Mouse (Mus musculus) adrenal gland, postnatal 36 days (tissue): ENCODE data around the gene Cblc. TPM values are rescaled to one million over a fixed set of nuclear protein-coding genes. Genes with fewer than 3 reads are reported as not detected.
"Not testable (repeated sequence)": the region's sequence is repeated elsewhere in the genome, so short reads cannot be mapped to it uniquely, and the experiment has no call there.

Experiments
- DNase-seq, 2 experiments: peaks; one replicate each; pipeline ENCODE4 v3.0.0; 2021; ENCODE audit warnings: mixed read lengths in 1 of 2
- total RNA-seq, 2 experiments: library from RNA; stranded (reverse); gene quantifications; 2 replicates each; pipeline ENCODE4 v1.2.3; 2021

Gene Cblc
- total RNA-seq, 2 experiments from 2014 or later: not detected

DNA sequence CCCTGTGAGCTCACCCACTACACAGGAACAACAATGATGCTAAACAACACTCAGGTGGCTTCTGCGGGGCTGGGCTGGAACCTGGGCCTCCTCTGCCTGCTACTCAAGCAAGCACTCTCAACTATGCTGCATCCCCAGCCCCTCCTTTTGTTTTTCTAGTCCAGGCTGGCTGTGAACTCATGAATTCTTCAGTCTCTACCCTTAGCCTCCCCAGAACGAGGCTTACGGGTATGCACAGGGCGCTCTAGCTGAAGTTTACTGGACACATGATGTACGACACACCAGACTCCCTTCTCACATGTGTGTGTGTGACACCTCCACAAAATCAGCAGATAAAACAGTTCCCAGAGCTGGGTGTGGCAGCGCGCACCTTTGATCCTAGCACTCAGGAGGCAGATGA is 22.3 kb upstream of the Cblc start:
- DNase-seq: no peak

DNA sequence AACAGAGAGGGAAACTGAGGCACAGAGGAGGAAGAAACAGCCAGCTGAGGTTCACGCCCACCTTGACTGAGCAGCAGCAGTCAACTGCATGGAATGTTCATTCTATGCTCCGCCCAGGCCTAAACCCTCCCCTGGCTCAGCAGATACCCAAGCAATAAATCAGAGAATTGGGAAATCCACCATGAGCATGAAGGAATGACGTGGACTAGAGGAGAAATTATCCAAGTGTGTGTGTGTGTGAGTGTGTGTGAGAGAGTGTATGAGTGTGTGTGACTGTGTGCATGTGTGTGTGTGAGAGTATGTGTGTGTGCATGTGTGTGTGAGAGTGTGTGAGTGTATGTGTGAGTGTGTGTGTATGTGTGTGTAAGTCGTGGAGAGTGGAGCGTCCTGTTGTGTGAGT is 21.8 kb upstream of the Cblc start:
- DNase-seq: peak; percentile 64 to 72

DNA sequence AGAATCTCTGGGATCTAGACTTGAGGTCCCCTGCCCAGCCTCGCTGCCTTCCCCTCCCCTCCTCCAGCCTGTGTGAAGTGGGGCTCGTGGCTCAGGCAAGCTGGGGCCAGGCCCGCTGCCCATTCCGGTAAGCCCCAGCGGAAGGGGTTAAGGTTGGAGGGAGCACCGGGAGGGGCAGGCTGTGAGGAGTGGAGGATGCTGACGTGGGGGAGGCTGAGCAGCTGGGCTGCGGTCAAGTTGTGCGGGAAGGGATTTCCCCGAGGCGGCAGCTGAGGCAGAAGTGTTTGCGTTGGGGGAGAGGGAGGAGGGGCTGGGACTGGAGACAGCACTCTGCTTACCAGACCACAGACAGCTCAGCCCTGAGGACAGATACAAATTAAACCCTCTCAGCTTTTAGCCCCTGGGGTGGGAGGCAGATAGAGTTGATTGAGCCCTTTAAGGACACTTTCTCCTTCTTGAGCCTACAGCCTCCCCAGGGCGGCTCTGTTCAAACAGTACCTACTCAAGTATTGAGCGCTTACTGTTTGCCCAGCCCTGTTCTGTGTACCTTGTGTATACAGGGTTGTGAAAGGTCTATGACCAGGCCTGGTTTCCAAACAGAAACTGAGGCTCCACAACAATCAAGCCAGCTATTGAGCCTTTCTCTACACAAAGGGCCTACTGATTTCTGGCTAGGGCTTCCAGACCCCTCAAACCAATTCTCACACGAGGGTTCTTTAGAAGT is 20.9 kb upstream of the Cblc start:
- peak; percentile 28 to 68 for DNase-seq

DNA sequence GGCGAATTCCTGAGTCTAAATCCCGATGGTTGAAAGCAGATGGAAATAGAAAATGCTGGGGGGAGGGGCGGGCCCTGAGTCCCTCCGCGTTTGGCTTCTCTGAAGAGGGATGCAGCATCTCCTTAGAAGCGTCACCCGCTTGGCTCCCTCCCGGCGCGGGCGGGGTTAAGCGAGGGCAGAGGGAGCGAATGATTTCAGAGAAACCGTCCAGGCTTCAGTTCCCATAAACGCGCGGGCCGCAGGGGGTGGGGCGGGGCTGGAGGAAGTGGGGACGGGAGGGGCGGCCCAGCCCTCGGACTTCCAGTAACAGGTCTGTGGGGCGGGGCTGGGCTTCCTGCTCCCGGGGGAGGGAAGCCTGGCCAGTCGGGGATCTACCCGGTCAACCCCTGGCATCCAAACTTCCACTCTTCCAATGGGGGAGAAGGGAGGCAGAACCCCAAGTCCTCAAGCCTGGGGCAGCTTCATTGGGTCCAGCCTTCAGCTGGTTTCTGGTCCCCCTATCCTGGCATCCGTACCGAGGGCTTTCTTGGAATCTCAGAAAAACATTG is 19.7 kb upstream of the Cblc start:
- peak; percentile 90 to 95 for DNase-seq

DNA sequence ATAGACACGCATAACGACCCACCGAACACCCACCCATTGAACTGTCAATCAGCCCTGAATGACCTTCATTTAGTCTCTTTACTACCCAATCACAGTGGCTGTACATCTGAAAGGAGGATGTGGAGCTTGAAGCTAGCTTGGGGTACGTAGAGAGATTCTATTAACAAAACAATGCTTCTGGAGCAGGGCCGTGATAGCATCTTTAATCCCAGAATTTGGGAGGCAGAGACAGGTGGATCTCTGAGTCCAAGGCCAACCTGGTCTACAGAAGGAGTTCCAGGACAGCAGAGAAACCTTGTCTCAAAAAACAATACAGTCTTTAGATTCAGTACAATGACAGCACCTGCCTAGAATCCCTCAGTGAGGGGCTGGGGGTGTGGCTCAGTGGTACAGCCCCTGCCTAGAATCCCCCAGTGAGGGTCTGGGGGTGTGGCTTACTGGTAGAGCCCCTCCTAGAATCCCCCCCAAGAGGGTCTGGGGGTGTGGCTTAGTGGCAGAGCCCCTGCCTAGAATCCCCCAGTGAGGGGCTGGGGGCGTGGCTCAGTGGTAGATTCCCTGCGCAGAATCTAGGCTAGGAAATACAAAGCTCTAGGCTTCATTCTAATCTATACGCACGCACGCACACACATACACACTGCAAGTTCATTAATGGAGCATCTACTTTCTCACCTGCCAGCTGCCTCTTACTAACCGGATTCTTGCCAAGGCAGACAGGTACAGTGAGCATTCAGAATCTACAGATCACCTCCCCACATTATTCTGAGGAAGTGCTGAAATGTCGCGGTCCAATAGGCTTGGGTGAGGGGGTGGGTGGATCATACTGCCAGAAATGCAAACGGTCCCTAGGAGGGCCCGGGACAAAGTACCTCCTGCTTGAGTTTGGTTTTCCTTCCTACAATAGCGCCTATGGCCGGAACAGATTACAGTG is 19.0 kb upstream of the Cblc start:
- no peak for DNase-seq

DNA sequence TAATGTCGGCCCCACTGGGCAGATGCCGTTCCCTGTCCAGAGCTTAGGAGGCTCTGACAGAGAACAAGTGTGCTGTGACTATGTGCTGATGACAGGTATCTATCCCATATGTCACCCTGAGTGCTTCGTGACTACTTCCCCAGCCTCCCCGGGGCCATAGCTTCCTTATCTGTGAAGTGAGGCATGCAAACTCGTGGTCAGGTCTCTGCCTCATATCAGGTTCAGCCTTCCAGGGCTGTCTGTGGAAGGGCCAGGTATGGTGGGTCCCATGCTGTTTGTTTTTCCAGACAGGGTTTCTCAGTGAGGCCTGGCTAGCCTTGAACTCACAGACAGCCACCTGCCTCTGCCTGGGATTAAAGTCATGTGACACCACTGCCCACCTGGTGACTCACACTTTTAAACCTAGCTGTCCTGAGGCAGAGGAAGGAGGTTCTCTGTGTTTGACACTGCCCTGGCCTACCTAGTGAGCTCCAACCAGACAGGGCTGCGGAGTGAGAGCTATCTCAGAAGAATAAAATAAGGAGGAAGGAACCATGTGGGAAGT is 17.0 kb upstream of the Cblc start:
- no peak for DNase-seq

DNA sequence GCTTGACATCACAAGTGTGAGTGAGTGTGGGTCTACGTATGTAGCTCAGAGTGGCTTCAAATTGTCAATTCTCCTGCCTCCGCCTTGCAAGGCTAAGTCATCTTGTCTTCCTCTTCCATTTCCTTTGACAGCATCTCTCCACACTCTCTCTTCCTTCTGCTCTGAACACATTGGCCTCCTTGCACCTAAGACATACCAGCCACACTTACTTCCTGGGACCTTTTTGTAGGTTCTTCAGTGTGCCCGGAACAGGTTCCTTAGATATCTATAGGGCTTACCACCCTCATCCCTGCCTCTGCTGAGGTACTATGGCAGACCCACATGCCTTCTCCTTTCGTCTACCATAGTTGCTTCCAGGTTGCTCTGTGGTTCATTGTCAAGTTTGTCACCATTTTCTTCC is 16.6 kb upstream of the Cblc start:
- no peak for DNase-seq

DNA sequence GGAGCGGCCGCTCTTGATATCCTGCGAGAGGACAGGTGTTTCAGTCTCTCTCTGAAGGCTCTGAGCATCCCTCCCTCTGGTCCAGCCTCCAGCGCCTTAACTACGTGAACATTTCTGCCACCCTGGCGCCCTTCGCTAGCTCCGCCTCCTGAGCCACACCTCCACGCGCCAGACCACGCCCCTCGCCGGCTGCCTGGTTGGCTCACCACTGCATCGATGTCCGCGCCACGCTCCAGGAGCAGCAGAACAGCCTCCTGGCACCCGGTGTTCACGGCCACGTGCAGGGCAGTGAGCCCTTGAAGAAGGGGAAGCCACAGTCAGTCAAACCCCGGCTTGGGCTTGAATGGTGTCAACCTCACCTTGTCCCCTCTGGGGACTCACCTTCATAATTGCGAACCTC is 14.5 kb upstream of the Cblc start:
- peak in 1 of 2 experiments; percentile 57 for DNase-seq

DNA sequence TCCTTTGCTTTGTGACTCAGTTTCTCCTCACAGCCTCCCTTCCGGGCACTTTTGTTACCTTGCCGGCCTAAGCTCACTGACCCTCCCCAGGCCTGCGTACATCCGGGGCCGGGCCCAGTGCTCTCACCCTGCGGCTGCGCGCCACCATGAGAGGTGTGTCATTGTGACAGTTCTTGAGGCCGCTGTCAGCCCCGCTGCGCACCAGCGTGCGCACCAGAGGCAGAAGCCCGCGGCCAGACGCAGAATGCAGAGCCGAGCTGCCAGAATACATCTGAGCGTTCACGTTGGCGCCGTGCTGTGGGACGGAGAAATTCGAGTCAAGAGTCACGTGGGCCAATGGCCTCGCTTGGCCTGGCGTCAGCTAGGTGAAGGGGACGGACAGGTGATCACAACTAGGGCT is 12.8 kb upstream of the Cblc start:
- DNase-seq: peak; percentile 58 to 62

DNA sequence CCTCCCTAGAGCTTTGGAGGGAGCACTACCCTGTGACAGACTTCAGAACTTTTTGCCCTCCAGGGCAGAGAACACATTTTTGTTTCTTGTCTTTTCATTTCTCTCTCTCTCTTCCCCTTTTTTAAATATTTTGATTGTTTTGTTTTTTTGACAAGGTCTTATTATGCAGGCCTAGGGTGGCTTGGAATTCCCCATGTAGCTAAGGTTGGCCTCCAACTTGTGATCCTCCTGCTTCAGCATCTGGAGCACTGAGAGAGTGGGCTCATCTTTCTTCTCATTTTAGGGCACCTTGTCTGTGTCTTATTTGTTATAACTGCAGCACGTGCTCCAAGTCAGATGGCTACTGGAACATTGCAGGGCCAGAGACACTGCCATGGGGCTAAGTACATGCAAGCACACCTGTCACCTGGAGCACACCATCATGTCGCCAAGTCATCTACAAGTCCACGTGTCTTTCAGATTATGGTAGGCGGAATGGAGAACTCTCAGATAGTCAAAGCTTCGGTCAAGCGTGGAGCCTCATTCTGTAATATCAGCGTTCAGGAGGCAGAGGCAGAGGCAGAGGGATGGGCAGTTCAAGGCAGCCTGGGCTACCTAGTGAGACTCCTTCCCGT is 9.9 kb upstream of the Cblc start:
- no peak for DNase-seq

DNA sequence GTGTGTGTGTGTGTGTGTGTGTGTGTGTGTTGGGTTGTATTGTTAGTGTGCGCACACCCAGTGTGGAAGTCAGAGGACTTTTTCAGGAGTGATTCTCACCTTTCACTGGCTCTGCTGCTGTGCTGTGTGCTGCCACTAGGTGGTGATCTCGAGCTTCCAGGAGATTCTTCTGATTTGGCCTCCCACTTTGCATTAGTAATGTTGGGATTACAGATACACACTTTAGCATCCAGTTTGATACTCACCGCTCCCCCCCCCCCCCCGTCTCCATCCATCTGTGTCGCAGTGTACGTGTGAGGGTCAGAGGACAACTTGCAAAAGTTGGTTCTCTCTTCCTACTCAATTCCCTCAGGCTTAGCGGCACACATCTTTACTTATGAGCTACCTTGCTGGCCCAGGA is 6.4 kb upstream of the Cblc start:
- peak; percentile 78 to 83 for DNase-seq

DNA sequence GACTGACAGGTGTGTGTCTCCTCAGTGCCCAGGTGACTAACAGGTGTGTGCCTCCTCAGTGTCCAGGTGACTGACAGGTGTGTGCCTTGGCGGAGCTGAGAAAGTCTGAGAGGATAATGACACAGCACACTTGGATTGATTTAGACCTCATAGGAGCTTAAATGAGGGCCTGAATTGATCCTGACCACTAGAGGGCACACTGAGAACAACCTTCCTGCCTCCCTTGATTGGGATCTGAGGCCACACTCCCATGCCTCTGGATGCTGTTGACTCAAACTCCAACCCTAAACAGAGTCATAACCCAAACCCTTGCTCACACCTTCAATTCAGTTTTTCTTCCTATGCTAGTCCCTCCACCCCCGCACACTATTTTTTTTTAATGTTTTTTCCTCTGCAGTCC is 4.2 kb upstream of the Cblc start:
- peak; percentile 60 to 66 for DNase-seq

DNA sequence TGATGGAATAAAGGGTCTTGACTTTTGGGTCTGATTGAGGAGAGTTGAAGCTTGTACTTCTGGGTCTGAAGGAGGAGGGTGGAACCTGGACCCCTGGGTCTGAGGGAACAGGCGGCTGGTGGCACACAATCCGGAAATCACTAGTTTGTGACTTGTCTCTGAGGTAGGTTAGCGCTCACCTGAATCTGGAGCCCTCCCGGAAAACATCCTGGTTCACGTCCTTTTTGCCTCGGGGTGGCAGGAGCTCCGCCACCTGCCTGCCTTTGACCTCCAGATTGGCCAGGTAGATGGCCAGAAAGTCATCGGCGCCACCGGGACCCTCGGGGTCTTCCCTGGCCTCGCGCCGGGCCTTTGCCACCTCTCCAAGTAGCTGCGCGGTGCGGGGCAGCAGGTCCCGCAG is 355 bp downstream of the Cblc start:
- no peak for DNase-seq

DNA sequence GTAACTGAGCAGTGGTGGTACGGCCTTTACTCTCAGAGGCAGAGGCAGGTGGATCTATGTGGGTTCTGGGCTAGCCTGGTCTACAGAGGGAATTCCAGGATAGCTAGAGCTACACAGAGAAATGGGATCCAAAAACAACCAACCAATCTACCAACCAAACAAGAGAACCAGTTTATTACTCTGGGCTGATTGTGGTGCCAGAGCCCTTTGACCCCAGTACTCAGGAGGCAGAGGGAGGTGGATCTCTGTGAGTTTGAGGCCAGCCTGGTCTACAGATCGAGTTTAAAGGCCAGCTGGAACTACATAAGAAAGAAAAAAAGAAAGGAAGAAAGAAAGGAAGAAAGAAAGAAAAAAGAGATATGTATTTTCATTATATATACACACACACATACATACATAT is 1.4 kb downstream of the Cblc start:
- no peak for DNase-seq

DNA sequence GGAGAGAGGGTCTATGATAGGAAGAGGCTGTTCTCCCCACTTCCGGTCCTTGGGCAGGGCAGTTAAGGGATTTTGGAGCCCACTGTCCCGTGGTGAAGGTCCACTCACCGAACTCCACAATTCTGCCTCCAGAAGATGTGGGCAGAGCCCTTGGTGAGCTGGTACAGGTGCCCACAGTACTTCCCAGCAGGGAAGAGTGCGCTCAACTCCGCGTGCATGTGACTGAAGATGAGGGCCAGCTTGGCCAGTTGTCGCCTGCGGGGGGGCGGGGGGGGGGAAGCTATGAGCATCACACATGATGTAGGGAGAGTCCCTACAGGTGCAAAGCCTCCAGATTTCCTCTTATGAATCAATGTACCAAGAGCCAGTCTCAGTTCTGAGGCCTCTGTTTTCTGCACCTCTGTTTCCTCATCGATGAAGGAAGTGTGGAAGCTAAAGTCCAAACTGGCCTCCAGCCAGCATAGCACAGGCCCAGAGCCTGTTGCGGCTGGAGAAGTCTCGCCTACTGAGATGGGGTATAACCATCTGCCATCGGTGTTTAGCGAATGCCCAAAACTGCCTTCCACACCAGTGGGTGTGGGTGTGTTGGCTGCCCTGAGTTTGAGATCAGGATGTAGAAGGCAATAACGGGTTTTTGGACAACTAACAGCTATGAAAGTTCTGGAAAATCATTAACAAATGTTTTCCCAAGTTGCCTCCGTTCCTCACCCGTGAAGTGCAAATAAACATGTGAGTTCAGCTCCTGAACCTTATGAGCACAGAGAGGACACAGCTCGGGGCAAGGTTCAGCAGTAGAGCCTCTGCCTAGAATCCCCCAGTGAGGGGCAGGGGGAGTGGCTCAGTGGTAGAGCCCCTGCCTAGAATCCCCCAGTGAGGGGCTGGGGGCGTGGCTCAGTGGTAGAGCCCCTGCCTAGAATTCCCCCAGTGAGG is 3.6 kb downstream of the Cblc start:
- DNase-seq: no peak

DNA sequence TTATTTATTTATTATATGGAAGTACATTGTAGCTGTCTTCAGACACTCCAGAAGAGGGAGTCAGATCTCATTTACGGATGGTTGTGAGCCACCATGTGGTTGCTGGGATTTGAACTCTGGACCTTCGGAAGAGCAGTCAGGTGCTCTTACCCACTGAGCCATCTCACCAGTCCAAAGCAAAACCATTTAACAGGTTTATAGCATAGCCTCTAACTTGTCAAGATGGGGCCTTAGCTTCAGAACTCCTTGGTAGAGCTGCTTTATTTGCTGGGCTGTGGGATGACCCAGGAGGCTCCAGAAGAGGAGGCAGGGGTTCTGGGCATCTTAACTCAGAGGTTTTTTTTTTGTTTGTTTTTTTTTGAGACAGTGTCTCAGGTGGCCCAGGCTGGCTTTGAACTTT is 5.1 kb downstream of the Cblc start:
- not testable (repeated sequence) for DNase-seq

DNA sequence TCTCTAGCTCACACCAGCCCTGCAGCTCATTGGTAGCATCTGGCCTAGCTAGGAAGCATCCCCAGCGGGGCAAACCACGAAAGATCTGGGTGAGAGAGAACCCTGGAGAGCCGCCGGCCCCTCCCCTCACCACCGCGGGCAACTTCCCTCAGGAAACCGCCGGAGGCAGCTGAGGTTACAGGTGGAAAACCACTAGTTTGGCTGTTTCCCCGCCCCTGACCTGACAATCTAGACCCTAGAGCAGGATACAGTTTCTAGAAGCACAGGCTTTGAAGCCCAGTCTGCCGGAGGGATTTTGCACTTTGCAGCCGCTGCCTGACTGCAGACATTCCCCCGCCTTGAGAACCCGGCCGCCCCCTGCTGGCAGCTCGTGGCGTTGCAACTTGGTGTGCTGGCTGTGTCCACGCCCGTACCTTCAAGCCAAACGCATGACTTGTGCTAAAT is 6.7 kb downstream of the Cblc start:
- DNase-seq: peak; percentile 93 to 96

DNA sequence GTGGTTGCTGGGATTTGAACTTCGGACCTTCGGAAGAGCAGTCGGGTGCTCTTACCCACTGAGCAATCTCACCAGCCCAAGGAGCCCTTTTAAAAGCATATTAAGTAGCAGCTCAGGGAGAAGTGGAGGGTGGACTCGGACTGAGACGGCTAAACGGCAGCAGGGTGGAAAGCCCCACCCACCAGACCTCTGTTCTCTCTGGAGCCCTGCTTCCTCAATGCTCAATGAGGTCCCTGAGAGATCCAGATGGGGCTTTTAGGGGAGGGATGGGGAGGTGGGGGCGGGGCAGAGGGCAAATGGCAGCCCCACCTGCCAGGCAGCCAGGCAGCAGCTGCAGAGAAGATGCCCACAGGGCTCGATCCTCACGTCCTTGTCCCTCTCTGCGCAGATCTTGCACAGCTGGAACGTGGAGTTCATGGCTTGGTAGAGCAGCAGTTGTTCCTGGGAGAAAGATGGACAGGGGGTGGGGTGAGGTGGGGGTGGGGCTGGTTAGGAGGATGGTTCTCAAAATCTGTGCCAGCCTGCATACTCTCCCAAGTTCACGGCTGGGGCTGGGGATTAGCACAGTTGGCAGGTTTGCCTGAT is 10.6 kb downstream of the Cblc start:
- DNase-seq: no peak

DNA sequence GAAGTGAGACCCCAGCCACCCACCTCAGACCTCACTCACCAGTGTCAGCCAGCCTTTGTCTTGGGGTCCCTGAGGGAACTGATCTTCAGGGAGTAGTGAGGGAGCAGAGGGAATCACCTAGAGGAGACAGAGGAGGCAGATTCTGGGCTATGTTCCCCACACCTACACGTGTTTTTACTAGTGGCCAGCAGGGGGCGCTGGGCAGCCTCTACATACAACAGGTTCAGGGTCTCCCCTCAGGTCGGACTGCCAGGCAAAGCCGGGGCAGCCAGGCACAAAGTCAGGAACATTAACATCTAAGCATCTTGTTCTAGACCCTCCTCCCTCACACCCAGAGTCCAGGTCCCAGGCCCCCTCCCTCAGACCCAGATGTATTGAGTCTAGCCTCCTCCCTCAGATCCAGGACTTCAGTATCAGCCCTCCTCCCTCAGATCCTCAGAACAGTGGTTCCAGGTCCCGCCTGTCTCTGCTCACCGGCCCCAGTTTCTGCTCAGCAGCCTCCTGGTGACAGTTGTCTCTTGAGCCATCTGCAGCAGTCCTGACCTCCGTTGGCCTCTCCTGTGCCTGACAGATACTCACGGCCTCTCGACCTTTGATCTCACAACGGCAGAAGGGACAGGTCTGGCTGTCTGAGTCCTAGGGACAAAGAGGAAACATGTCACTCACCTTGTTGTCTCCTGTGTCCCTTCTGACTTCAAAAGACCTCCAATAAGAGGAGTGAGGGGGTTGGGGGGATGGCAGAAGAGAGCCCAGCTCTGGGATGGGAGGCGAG is 11.7 kb downstream of the Cblc start:
- DNase-seq: no peak

DNA sequence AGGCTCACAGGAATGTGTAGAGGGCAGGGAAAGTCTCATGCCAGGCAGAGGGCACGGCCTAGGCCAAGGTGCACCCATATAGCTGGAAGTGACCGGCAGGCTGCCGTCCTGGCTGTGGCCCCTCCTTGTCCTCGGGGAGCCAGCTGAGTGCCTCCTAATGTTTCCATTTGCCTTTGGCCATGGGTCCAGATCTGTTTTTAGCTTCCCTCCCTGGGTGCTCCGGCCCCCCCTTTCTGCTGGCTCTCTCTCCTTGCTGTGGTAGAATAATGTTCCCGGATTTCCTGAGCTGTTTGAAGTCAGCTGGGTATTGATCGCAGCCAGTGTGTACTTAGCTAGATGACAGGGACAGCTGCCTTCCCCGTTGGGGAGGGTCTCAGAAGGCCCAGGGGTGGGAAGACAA is 13.0 kb downstream of the Cblc start:
- peak; percentile 43 to 58 for DNase-seq
